Mouse (Mus musculus): ENCODE results near the gene Gjb1. TPM values are rescaled to one million over a fixed set of nuclear protein-coding genes. Genes with fewer than 3 reads are reported as not detected.

The Gjb1 gene
- polyA plus RNA-seq (2012), result not detected in 2 replicates

DNA sequence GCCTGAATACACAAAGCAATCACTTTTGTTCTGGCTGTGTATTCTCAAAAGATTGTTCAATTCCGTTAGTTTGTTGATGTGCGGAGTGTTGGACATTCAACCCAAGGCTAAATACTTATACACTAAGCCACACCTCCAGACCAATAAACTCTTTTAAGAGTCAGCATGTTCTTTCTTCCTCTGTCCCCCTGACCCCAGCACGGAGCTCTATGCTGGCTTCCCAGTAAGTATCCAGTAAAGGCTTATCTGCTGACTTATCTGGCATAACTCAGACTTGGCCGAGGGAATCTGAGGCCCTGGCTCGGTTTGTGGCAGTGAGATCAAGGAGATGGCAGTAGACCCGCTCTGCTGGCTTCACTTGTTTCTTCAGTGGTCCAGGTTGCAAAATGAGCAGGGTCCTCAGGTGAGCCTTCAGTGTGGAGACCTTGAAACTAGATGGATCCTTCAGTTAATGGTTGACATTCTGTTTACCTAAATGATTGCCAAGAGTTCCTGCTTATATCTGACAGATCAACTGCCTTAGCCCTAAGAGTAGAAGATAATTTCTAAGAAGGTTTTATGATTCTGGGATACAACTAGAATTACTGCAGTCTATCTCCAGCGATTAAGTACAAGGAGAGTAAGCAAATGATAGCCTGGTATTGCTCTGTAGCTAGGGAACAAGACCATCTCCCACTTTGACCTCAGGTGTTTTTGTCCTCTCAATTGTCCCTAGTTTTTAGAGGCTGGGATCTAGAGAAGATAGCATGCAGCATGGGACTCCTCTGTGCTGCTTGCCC, at the start of gene Gjb1:
TSS of gene Gjb1 (plus strand) at position 189 of the 779 bp plus-strand sequence.
- TF ChIP-seq GATA1 (IDR thresholded peaks at IDR 0.05; ENCODE audit: low read length), result no peak

DNA sequence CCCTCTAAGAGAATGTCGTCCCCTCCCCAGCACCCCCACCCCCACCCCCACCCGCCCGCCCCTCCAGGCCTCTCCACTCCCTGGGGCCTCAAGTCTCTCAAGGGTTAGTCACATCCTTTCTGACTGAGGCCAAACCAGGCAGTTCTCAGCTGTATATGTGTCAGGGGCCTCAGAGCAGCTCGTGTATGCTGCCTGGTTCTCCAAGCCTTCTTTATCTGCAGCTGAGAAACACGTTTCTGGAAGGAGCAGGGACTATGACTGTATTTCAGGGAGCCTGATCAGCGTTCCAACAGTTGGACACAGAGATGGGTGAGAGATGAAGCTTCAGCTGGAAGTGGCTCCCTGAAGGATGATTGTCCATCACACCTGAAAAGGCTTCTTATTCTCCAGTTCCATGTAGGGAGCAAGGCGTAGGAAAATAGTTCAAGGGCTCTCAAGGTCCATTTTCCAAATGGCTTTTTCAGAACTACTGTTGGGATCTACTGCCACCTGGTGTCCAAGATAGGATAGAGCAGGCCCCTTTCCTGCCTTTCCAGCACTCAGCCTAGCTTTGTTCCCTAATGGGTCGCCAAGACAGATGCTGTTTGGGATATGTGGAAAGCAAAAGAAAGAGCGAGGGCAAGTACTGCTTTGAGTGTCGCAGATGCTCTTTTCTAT, 46.7 kb upstream of the Gjb1 start:
- no peak for TF ChIP-seq GATA1 (IDR thresholded peaks at IDR 0.05; ENCODE audit: low read length)

DNA sequence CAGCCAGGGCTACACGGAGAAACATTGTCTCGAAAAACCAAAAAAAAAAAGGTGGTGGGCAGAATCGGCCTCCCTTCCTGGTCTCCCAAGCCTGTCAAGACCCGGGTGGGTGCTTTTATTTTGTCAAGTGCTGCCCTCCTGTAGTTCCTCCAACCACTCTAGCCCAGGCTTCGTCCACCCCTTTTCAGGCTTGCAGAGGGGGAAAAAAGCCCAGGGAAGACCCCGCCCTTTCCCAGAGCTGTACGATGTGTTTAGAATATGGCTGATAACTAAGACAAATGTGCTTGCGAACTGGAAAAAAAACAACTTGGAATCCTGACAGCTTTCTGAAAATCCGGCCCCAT, 44.2 kb upstream of the Gjb1 start:
- TF ChIP-seq GATA1 (IDR thresholded peaks at IDR 0.05; ENCODE audit: low read length), result no peak

DNA sequence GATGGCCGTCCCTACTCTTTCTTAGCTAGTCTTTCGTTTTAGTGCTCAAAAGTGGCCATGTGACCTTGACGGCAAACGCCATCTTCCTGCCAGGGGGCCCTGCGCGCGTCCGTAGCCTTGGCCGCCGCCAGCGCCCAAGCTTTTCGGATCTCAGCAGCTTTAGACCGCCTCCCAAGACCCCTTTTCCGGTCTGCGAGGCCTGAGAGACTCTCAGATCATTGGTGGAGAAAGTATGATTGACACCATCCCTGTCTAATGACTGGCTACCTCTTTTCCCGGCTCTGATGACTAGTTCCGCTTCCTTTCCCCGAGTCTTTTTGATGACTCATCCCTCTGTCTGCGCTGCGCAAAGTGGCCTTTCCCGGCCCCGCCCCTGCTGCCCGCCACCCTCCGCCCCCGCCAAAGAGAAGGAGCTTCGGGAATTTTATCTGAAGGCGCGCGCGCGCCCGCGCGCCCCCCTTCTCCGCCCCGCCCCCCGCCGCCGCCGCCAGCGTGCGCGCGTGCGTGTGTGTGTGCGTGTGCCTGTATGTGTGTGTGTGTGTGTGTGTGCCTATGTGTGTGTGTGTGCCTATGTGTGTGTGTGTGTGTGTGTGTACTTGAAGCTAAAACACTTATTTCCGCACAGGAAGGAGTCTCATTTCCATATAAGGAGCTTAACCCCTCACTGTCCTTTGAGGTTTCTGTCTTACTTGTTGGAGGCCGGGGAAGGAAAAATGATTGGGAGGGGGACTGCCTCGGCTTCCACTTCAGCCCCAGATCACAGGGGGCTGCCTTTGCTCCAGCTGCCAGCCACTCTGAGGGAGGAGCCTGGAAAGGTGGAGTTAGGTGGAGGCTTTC, 43.6 kb upstream of the Gjb1 start:
- no peak for TF ChIP-seq GATA1 (IDR thresholded peaks at IDR 0.05; ENCODE audit: low read length)

DNA sequence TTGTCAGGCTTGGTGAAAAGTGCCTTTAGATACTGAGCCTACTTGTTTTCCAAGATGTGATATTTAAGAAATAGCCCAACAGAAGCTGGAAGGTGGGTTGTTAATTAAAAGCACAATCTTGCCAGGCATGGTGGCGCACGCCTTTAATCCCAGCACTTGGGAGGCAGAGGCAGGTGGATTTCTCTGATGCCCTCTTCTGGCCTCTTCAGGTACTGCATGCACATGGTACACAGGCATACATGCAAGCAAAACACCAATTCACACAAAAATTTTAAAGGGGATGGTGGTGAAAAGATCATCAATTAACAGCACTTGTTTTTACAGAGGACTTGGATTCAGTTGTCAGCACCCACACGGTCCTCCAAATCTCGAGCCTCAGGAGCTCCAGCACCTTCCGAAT, 41.6 kb upstream of the Gjb1 start:
- TF ChIP-seq GATA1 (IDR thresholded peaks at IDR 0.05; ENCODE audit: low read length), result no peak

DNA sequence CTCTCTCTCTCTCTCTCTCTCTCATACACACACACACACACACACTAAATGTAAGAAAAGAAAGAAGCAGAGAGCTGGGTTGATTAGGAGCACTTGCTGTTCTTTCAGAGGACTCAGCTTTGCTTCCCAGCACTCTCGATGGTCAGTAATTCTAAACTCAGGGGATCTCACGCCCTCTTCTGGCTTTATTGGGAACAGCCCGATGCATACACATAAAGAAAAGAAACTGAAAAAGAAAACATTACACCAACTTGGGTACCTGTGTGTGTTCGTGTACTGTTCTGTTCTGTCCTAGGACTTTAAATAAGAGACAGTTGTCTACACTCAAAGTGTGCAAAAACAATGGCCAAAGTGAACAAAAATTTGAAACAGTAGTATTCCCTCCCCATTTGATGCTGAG, 37.5 kb upstream of the Gjb1 start:
- TF ChIP-seq GATA1 (IDR thresholded peaks at IDR 0.05; ENCODE audit: low read length), result no peak

DNA sequence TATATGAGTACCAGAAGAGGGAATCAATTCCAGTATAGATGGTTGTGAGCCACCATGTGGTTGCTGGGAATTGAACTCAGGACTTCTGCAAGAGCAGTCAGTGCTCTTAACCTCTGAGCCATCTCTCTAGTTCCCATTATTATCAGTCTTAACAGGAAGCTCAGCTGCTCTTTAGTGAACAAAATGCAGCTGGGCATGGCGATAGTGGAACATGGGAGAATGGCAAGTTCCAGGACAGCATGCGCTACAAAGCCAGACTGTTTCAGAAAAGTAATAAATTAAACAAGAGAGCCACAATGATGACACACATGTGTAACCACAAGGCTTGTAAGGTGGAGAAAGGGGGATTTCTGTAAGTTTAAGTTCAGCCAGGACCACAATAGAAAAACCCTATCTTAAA, 30.7 kb upstream of the Gjb1 start:
- no peak for TF ChIP-seq GATA1 (IDR thresholded peaks at IDR 0.05; ENCODE audit: low read length)

DNA sequence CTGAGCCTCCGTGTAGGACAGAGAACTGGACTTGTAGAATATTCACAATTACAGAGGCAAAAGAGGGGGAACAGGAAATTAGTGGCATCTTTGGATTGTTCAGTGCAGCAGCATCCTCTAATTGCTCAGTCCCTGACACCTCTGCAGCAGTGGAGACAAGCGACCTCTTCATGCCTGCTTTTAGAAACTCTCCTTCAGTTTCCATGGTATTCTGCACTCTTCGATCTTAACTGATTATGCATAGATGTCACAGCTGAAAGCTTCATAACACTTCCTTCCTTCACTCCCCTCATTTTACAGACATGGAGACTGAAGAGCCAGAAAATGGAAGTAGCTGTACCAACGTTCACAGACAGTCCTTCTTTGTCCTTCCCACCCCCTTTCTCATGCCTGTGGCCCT, 29.7 kb upstream of the Gjb1 start:
- no peak for TF ChIP-seq GATA1 (IDR thresholded peaks at IDR 0.05; ENCODE audit: low read length)

DNA sequence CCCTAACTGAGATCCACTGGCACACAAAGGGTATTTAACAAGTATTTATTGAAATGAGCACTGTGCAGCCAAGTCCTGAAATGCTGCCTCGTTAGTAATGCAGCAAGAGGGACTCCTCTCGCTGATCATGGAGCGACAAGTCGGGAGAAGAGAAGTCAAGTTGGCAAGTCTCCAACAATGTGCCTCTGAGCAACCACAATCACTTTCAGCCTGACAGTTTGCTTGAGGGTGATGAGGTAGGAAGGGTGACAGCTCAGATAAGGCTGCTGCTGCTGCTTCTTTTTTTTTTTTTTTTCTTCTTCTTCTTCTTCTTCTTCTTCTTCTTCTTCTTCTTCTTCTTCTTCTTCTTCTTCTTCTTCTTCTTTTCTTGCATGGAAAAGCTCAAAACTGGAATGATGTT, 25.0 kb upstream of the Gjb1 start:
- TF ChIP-seq GATA1 (IDR thresholded peaks at IDR 0.05; ENCODE audit: low read length), result no peak

DNA sequence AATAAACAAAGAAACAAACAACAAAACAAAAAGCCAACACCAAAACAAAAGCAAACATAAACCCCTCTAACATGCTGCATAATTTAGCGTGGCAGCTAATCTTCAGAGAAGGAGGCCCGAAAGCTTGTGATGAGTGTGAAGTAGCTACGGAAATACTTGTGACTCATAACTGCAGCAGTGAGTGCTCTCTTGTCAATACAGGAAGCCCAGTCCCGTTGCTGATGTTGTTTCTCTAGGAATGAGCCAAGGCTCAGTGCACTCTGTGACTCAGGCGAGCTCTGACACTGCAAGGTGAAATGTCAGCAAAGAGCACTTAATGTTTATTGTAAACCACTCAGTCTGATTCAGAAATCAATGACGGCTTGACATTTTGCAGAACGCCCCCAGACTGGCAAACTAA, 7.2 kb upstream of the Gjb1 start:
- no peak for TF ChIP-seq GATA1 (IDR thresholded peaks at IDR 0.05; ENCODE audit: low read length)

DNA sequence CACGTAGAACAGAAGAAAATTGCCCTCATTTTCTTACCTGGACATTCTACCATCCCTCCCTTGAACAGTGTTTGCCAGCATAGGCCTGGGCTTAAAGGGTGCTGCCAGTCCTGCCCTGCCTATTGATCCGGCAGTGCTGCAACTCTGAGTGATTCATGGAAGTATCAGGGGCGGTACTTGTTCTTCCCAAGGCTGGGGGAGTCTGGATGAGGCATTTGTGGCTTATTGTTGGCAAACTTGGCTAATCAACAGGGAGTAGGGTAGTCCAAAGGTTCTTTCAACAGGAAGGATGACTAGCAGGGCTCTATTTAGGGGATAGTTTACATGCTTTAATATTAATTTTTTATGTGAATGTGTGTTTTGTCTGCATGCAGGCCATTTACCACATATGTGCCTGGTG, 5.6 kb upstream of the Gjb1 start:
- TF ChIP-seq GATA1 (IDR thresholded peaks at IDR 0.05; ENCODE audit: low read length), result no peak

DNA sequence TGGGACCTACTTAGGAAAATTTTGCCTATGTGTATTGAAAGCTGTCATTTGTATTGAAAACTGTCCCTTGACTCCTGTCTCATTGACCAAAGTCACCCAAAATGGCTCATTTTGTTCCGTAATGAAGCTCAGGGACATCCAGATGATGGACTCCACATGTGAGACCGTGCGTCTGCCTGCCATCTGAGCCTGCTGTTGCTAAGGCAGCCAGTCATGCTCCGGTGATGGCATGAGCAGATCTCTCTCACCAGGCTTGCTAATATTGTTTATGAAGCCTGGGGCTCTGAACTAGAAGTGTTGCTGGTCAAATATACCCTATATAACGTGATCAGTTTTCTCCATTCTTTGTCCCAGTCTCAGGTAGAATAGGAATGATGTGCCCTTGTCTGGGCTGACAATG, 3.2 kb upstream of the Gjb1 start:
- no peak for TF ChIP-seq GATA1 (IDR thresholded peaks at IDR 0.05; ENCODE audit: low read length)

DNA sequence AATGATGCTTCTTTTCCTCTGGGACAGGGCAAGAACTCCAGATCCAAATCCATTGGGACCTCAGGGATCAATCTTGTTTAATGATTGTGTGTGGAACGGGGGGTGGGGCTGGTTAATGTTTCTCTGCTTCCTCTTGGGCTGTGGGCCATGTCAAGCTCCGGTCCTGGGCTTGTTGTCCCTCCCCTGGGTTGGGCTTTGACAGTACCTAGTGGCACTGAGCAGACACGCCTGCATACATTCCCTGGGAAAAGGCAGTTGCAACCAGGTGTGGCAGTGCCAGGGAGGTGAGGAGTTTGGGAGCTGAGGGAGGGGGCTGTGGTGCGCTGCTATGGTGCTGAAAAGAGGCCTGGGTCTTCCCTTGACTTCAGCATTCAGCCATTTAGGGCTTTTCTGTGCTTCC, 898 bp downstream of the Gjb1 start:
- TF ChIP-seq GATA1 (IDR thresholded peaks at IDR 0.05; ENCODE audit: low read length), result no peak

DNA sequence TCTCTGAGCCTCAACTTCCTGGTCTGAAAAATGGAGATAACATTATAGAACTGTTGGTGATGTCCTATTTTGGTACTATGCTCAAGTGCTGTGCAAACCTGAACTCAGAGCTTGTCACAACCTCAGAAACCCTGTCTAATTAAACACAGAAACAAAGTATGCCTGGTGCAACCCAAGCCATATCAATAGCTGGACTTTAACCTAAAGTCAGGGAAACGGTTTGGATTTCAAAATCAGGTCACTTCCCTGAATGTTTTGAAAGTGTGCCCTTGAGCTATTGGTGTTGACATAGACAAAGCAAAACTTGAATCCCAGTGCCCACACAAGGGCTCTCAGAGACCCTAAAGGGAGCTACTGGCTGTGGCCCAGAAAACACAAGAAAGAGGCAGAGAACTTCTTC, 3.6 kb downstream of the Gjb1 start:
- TF ChIP-seq GATA1 (IDR thresholded peaks at IDR 0.05; ENCODE audit: low read length), result no peak

DNA sequence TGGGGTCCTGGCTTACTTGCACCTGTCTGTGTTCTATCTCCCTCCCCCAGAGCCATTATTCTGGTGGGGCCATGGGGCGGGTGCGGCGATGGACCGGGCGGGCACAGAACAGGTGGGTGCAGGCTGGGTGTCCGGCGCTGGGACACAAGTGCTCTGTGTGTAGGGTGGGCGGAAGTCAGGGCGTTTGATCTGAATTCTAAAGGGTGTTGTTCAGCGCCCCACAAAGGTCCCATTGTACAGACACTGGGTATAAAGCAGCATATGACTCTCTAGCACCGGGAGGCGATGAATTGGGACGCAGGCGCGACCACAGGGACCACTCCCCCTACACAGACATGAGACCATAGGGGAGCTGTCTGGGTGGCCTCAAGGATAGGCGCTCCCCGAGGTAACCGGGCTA, 7.3 kb downstream of the Gjb1 start:
- TF ChIP-seq GATA1 (IDR thresholded peaks at IDR 0.05; ENCODE audit: low read length), result no peak

DNA sequence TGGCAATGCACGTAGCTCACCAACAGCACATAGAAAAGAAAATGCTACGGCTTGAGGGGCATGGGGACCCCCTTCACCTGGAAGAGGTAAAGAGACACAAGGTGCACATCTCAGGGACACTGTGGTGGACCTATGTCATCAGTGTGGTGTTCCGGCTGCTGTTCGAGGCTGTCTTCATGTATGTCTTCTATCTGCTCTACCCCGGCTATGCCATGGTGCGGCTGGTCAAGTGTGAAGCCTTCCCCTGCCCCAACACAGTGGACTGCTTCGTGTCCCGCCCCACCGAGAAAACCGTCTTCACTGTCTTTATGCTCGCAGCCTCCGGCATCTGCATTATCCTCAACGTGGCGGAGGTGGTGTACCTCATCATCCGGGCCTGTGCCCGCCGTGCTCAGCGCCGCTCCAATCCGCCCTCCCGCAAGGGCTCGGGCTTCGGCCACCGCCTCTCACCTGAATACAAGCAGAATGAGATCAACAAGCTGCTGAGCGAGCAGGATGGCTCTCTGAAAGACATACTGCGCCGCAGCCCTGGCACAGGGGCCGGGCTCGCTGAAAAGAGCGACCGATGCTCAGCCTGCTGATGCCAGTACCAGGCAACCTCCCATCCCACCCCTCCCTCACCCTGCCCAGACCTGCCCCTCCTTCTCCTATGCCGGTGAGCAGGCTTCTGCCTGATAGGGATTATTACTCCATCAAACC, 8.4 kb downstream of the Gjb1 start:
- TF ChIP-seq GATA1 (IDR thresholded peaks at IDR 0.05; ENCODE audit: low read length), result no peak

Data from G1E-ER4 (cell line).